Mouse (Mus musculus) spleen, adult 2 months (tissue): ENCODE measurements around the gene Plgrkt.

Experiments used
- CTCF ChIP-seq: fragments of 200-500 bp; IDR thresholded peaks from 2 replicates; pipeline ENCODE4 v1.5.1; 2011; ENCODE audit warnings: mild to moderate bottlenecking, inconsistent platforms; ENCODE audit not compliant: insufficient read depth, insufficient read length, insufficient replicate concordance; ENCODE audit errors: extremely low read depth
- POLR2A ChIP-seq: fragments of 200-500 bp; IDR thresholded peaks from 2 replicates; pipeline ENCODE4 v1.6.1; 2011; ENCODE audit warnings: low read depth, low read length, inconsistent platforms

DNA sequence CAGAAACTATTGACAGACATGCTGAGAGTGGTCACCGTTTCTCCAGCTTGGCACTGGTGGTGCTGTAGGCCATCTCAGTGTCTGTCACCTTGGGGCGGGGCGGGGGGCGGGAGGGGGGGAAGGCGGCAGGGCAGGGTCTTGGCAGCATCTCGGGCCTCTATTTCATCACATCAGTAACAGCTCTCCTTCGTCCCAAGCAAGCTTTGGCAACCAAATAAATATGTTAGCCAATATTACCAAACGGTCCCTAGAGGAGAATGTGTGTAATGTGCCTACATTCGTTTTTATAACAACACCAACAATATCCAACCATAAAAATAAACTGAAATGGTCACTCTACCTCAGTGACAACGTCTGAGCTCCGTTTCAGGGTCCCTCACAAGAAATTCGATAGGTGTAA is 2.9 kb upstream of the Plgrkt start:
- TF ChIP-seq CTCF, result no peak
- TF ChIP-seq POLR2A, result no peak
